31 mouse cellular contexts compared by ENCODE assay signal in the genomic region with DNA sequence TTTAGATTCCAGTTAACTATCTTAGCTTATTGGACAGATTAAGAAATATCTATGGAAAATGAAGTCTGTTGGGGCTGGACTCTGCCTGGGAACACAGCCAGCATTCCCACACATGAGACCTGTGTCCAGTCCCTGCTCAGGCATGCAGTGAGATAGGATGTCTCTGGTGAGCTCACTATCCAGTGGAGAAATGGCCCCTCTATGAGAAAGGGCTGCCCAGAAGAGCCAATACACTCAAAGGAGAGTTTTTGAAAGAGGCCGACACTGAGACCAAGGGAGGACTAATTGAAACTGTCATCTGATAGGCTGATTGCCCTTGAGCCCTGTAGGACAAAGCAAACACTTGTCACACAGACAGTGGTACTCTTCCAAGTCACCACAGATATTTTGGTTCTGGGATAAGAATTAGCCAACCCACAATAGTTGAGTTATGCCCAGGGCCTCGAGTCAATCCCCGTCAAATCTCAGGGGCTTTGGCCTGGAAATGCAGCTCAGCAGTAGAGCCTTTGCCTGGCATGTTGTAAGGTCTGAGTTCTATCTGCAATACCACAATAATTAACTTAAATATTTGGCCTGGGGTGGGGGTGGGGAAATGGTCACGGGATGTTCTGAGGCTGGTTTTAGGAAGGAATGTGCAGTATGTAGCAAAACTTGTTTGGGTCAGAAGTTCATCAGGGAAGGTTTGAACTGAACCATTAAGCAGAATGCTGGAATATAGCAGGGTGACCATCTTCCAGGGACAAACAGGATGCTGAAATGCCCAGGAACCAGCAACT. TPM values are rescaled to one million over a fixed set of nuclear protein-coding genes. Genes with fewer than 3 reads are reported as not detected.
DNase-seq lines count a peak whose midpoint lies in the region; ATAC-seq and TF ChIP-seq lines count a peak whose summit lies in the region.
"Had no signal": no experiment of that assay in that cellular context is flagged by ENCODE, and none has a peak within 500 bp of the region (broad histone marks: within the 10 kb centered on the region; RNA-seq: fewer than 3 reads in every experiment).

No protein-coding gene starts in this region.

- H3K27ac ChIP-seq in heart, embryonic 12.5 days (ENCODE audit: poor library complexity, severe bottlenecking), result peak overlapping the region; percentile 32
- no peak overlapping the region for H3K27ac ChIP-seq in liver, postnatal 0 days (ENCODE audit: low read depth)
- H3K27ac ChIP-seq in liver, embryonic 11.5 days (ENCODE audit: low read depth, low read length), result no peak overlapping the region
- H3K27ac ChIP-seq: forebrain, embryonic 15.5 days; hindbrain, embryonic 14.5 days; liver, embryonic 13.5 days; lung, embryonic 15.5 days; neural tube, embryonic 13.5 days had no signal

- 41% methylated on average over 4 of the region's 4 CpGs for WGBS in heart, embryonic 12.5 days
- WGBS in liver, postnatal 0 days (ENCODE audit: insufficient replicate concordance), result 64% methylated on average over 4 of the region's 4 CpGs
- 67% methylated on average over 4 of the region's 4 CpGs for WGBS in liver, embryonic 11.5 days

- H3K36me3 ChIP-seq in heart, embryonic 12.5 days, result no peaks in the 10 kb centered on the region
- H3K36me3 ChIP-seq in liver, postnatal 0 days (replicated peaks; ENCODE audit: insufficient read depth, low read length), result no peaks in the 10 kb centered on the region
- no peaks in the 10 kb centered on the region for H3K36me3 ChIP-seq in liver, embryonic 11.5 days (ENCODE audit: control insufficient read depth, insufficient read depth, low read length)
- H3K36me3 ChIP-seq: forebrain, embryonic 15.5 days; G1E; limb, embryonic 13.5 days; liver, embryonic 13.5 days; lung, embryonic 15.5 days; neural tube, embryonic 13.5 days had no signal

- TF ChIP-seq CTCF in liver, postnatal 0 days (IDR thresholded peaks at IDR 0.05; ENCODE audit: low read depth), result no peak

- DNase-seq in heart, postnatal 25 days (ENCODE audit: low spot score), result no peak
- DNase-seq in liver, postnatal 0 days, result no peak
- DNase-seq in liver, embryonic 11.5 days (ENCODE audit: low spot score), result no peak
- DNase-seq in NIH3T3 (ENCODE audit: low read depth), result peak; percentile 43
- DNase-seq in right cerebral cortex, postnatal 4 days, result no peak
- DNase-seq in testis, postnatal 14 days (ENCODE audit: low spot score), result no peak
- DNase-seq: adrenal gland, postnatal 36 days; B cell, adult 2 months; cerebellum, adult 9-11 months; gastrocnemius, postnatal 14 days; kidney, adult 18-20 months; kidney, postnatal 4 days; layer of hippocampus, adult 9-11 months; liver, embryonic 13.5 days; lung, postnatal 4 days; right cerebral cortex, adult 18-20 months; thymus, adult 2 months; thymus, postnatal 4 days had no signal

- intact Hi-C loops in heart, postnatal 25 days (cut with DNase I), result no loop called here

- H3K4me2 ChIP-seq in heart, embryonic 12.5 days, result no peak overlapping the region
- no peak overlapping the region for H3K4me2 ChIP-seq in liver, postnatal 0 days (ENCODE audit: low read depth, low read length)
- no peak overlapping the region for H3K4me2 ChIP-seq in liver, embryonic 11.5 days
- H3K4me2 ChIP-seq: forebrain, embryonic 15.5 days; hindbrain, embryonic 14.5 days; liver, embryonic 13.5 days; lung, embryonic 15.5 days; neural tube, embryonic 13.5 days had no signal

- no peaks in the 10 kb centered on the region for H3K27me3 ChIP-seq in heart, embryonic 12.5 days (replicated peaks)
- no peaks in the 10 kb centered on the region for H3K27me3 ChIP-seq in liver, postnatal 0 days (ENCODE audit: insufficient read depth, low read length)
- H3K27me3 ChIP-seq in liver, embryonic 11.5 days (replicated peaks; ENCODE audit: control insufficient read depth, insufficient read depth, low read length), result no peaks in the 10 kb centered on the region
- H3K27me3 ChIP-seq: CH12.LX; forebrain, embryonic 15.5 days; limb, embryonic 13.5 days; liver, embryonic 13.5 days; lung, embryonic 15.5 days; neural tube, embryonic 13.5 days had no signal

- ATAC-seq in heart, embryonic 12.5 days (ENCODE audit: insufficient number of reproducible peaks, low FRiP score), result peak; percentile 66
- ATAC-seq in liver, postnatal 0 days, result 0 out of 2 replicates have a peak, but pooled peaks have one; percentile 12
- no peak for ATAC-seq in liver, embryonic 11.5 days (replicated peaks; ENCODE audit: low FRiP score)
- ATAC-seq: inflammation-experienced regulatory T-cells, adult 6 months had no signal

- no peak overlapping the region for H3K4me3 ChIP-seq in heart, embryonic 12.5 days
- H3K4me3 ChIP-seq in liver, postnatal 0 days (ENCODE audit: low read depth, low read length), result no peak overlapping the region
- H3K4me3 ChIP-seq in liver, embryonic 11.5 days (ENCODE audit: low read depth, low read length), result no peak overlapping the region
- H3K4me3 ChIP-seq: forebrain, embryonic 15.5 days; limb, embryonic 13.5 days; liver, embryonic 13.5 days; lung, embryonic 15.5 days; myocyte; neural tube, embryonic 13.5 days had no signal

- peaks cover 33% of the 10 kb centered on the region for H3K4me1 ChIP-seq in heart, embryonic 12.5 days (replicated peaks)
- 0 out of 2 replicates have a peak, but pooled peaks cover 5% of the 10 kb centered on the region for H3K4me1 ChIP-seq in liver, postnatal 0 days (ENCODE audit: insufficient read depth)
- H3K4me1 ChIP-seq in liver, embryonic 11.5 days (replicated peaks; ENCODE audit: control insufficient read depth, insufficient read depth, low read length), result peaks cover 2% of the 10 kb centered on the region
- H3K4me1 ChIP-seq: liver, embryonic 13.5 days had no signal

- peaks cover 11% of the 10 kb centered on the region for H3K9me3 ChIP-seq in heart, embryonic 12.5 days (replicated peaks)
- no peaks in the 10 kb centered on the region for H3K9me3 ChIP-seq in liver, postnatal 0 days (ENCODE audit: low read length)
- no peaks in the 10 kb centered on the region for H3K9me3 ChIP-seq in liver, embryonic 11.5 days (ENCODE audit: control insufficient read depth, low read length)
- H3K9me3 ChIP-seq: forebrain, embryonic 15.5 days; G1E; liver, embryonic 13.5 days; lung, embryonic 15.5 days; neural tube, embryonic 13.5 days had no signal

- TF ChIP-seq EP300 in liver, postnatal 0 days (IDR thresholded peaks at IDR 0.05; ENCODE audit: low read depth), result no peak

- no peak overlapping the region for H3K9ac ChIP-seq in heart, embryonic 12.5 days
- H3K9ac ChIP-seq in liver, postnatal 0 days (replicated peaks), result no peak overlapping the region
- H3K9ac ChIP-seq in liver, embryonic 11.5 days (ENCODE audit: low read depth, low read length), result no peak overlapping the region
- H3K9ac ChIP-seq: forebrain, embryonic 15.5 days; hindbrain, embryonic 14.5 days; liver, embryonic 13.5 days; lung, embryonic 15.5 days; neural tube, embryonic 13.5 days had no signal

RNA-seq across cellular contexts. Expression of gene Dupd1, which starts 6.2 kb away (rescaled TPM):
- polyA plus RNA-seq in heart, embryonic 12.5 days (2016; fragmentation: Nextera tagmentation; extraction: Ambion mirVana), result 0.17 and 0.23 TPM in 2 replicates
- total RNA-seq in heart, postnatal 25 days (2021), result not detected
- 0.15 TPM in 1 of 2 replicates, not detected in the other for polyA plus RNA-seq in liver, postnatal 0 days (2015; fragmentation: Nextera tagmentation; extraction: Ambion mirVana)
- 0.15 TPM in 1 of 2 replicates, not detected in the other for polyA plus RNA-seq in liver, embryonic 11.5 days (2014; fragmentation: Nextera tagmentation; extraction: Ambion mirVana)
- total RNA-seq: CH12.LX; common myeloid progenitor, adult 5-6 weeks; G1E; megakaryocyte-erythroid progenitor cell, adult 5-6 weeks had no signal
- polyA plus RNA-seq: forebrain, embryonic 15.5 days; G1E; hindbrain, embryonic 14.5 days; inflammation-experienced regulatory T-cells, adult 6 months; liver, embryonic 13.5 days; lung, embryonic 15.5 days; neural tube, embryonic 13.5 days had no signal

RNA-seq across cellular contexts. Expression of gene Samd8, which starts 29.7 kb away (rescaled TPM):
- 11.6 and 11.7 TPM in 2 replicates for polyA plus RNA-seq in heart, embryonic 12.5 days (2016; fragmentation: Nextera tagmentation; extraction: Ambion mirVana)
- total RNA-seq in heart, postnatal 25 days (2021), result 10 to 100 TPM; 26.1 to 28.5 TPM
- 3.8 and 4.1 TPM in 2 replicates for polyA plus RNA-seq in liver, postnatal 0 days (2015; fragmentation: Nextera tagmentation; extraction: Ambion mirVana)
- polyA plus RNA-seq in liver, embryonic 11.5 days (2014; fragmentation: Nextera tagmentation; extraction: Ambion mirVana), result 7.1 TPM in 2 replicates

RNA-seq across cellular contexts. Expression of gene Dusp13, which starts 30.4 kb away (rescaled TPM):
- polyA plus RNA-seq in heart, embryonic 12.5 days (2016; fragmentation: Nextera tagmentation; extraction: Ambion mirVana), result 0.23 TPM in 1 of 2 replicates, not detected in the other
- under 1 TPM; 0.34 to 0.39 TPM for total RNA-seq in heart, postnatal 25 days (2021)
- 0.24 TPM in 1 of 2 replicates, not detected in the other for polyA plus RNA-seq in liver, postnatal 0 days (2015; fragmentation: Nextera tagmentation; extraction: Ambion mirVana)
- not detected in 2 replicates for polyA plus RNA-seq in liver, embryonic 11.5 days (2014; fragmentation: Nextera tagmentation; extraction: Ambion mirVana)
- total RNA-seq: CH12.LX; common myeloid progenitor, adult 5-6 weeks; megakaryocyte-erythroid progenitor cell, adult 5-6 weeks had no signal
- polyA plus RNA-seq: forebrain, embryonic 15.5 days; G1E; inflammation-experienced regulatory T-cells, adult 6 months; liver, embryonic 13.5 days; lung, embryonic 15.5 days; midbrain, embryonic 16.5 days; neural tube, embryonic 13.5 days had no signal
